Mouse (Mus musculus): ENCODE data around the gene Prox1. TPM values are rescaled to one million over a fixed set of nuclear protein-coding genes. Genes with fewer than 3 reads are reported as not detected.

Gene Prox1
- polyA plus RNA-seq, 2 experiments: 3.7 to 4.5 TPM

- Histone ChIP-seq H3K27ac (no peak overlapping the region), H3K36me3 (replicated peaks; ENCODE audit: control insufficient read depth, insufficient read depth, low read depth) (no peaks in the 10 kb centered on the region), H3K4me2 (ENCODE audit: low read depth) (no peak overlapping the region), H3K4me3 (ENCODE audit: insufficient read depth in 1 of 2, low read depth in 2 of 2, low read length in 2 of 2) (no peak overlapping the region), H3K27me3 (ENCODE audit: control insufficient read depth, insufficient read depth, low read length) (no peaks in the 10 kb centered on the region), H3K9me3 (ENCODE audit: control insufficient read depth, low read length) (no peaks in the 10 kb centered on the region), H3K4me1 (replicated peaks; ENCODE audit: control insufficient read depth in 2 of 2, insufficient read depth in 2 of 2, low read length in 1 of 2) (no peaks in the 10 kb centered on the region), H3K9ac (replicated peaks) (no peak overlapping the region)
- no peak for ATAC-seq (ENCODE audit: insufficient read depth)
- 79% methylated on average over 2 of the region's 2 CpGs for WGBS (ENCODE audit: insufficient replicate concordance)
- no peak for TF ChIP-seq CTCF (IDR thresholded peaks at IDR 0.05; ENCODE audit: low read depth)
- TF ChIP-seq EP300 (IDR thresholded peaks at IDR 0.05; ENCODE audit: low read depth): no peak
- DNase-seq (ENCODE audit: low read depth in 3 of 3, low spot score in 3 of 3): no peak
These were observed 35.2 kb upstream of the Prox1 start for GRCm38 (mm10) chr1:190205691-190206090.

DNA sequence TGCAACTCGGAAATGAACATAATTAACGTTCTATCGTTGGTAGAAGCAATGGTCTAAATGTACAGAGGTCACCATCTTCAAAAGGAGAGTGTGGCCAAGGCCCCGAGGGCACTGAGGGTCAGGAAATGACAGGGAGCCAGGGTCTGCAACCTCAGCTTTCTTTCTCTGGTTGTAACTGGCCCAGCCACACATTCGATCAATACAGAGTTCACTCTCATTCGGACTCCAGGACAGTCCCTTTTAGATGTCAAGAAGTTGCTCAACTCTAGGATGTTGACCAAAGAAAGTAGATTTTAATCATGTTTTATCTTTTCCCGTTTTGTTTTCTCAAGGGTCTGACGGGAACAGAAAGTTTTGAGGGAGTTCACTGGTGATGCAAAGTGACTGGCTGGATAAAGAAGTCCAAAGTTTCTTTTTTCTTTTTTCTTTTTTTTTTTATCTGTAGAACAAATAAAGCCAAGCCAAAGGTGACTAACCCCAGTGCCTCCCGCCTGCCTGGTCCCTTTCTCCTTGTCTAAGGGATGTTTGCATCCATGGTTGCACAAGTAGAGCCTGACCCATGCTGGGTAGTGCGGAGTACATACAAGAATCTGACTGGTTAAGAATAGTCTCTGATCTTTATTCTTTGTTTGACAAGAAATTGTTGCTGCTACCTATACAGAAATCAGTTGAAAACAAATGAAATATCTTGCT lies 34.0 kb upstream of the Prox1 start:
- Histone ChIP-seq H3K4me3 (ENCODE audit: insufficient read depth in 1 of 2, low read depth in 2 of 2, low read length in 2 of 2) (no peak overlapping the region), H3K9ac (replicated peaks) (no peak overlapping the region), H3K4me2 (ENCODE audit: low read depth) (no peak overlapping the region), H3K27me3 (ENCODE audit: control insufficient read depth, insufficient read depth, low read length) (no peaks in the 10 kb centered on the region), H3K9me3 (ENCODE audit: control insufficient read depth, low read length) (no peaks in the 10 kb centered on the region), H3K36me3 (replicated peaks; ENCODE audit: control insufficient read depth, insufficient read depth, low read depth) (no peaks in the 10 kb centered on the region), H3K4me1 (replicated peaks; ENCODE audit: control insufficient read depth in 2 of 2, insufficient read depth in 2 of 2, low read length in 1 of 2) (no peaks in the 10 kb centered on the region), H3K27ac (no peak overlapping the region)
- TF ChIP-seq CTCF (IDR thresholded peaks at IDR 0.05; ENCODE audit: low read depth): no peak
- TF ChIP-seq EP300 (IDR thresholded peaks at IDR 0.05; ENCODE audit: low read depth): peak; percentile 14; the same call in 1 of the 2 replicates
- peak; percentile 74 for ATAC-seq (ENCODE audit: insufficient read depth)
- DNase-seq (ENCODE audit: low read depth in 3 of 3, low spot score in 3 of 3): peak; percentile 14 to 20 (median 16)
- 49% methylated on average over 10 of the region's 10 CpGs for WGBS (ENCODE audit: insufficient replicate concordance)

DNA sequence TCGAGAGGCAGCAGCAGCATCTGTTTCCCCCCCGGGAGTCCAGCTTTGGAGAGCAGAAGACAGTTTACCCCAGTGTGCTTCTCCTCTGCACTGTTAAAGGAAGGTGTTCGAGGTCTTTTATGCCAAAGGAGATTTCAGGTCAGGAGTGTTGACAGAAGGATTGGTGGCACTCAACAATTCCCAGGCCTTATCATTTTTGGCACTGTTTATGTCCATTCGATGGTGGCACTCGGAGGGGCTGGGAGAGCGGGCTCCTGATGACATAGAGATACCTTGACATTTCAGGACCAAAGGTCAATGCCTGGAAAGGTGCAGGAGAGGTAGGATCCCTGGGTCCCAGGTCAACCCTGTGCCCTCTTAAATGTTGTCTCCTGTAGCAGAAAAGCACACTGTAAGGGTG lies 31.2 kb upstream of the Prox1 start:
- Histone ChIP-seq H3K27me3 (ENCODE audit: control insufficient read depth, insufficient read depth, low read length) (no peaks in the 10 kb centered on the region), H3K9ac (replicated peaks) (no peak overlapping the region), H3K4me3 (ENCODE audit: insufficient read depth in 1 of 2, low read depth in 2 of 2, low read length in 2 of 2) (no peak overlapping the region), H3K36me3 (replicated peaks; ENCODE audit: control insufficient read depth, insufficient read depth, low read depth) (no peaks in the 10 kb centered on the region), H3K27ac (no peak overlapping the region), H3K9me3 (ENCODE audit: control insufficient read depth, low read length) (no peaks in the 10 kb centered on the region), H3K4me2 (ENCODE audit: low read depth) (no peak overlapping the region), H3K4me1 (replicated peaks; ENCODE audit: control insufficient read depth in 2 of 2, insufficient read depth in 2 of 2, low read length in 1 of 2) (no peaks in the 10 kb centered on the region)
- TF ChIP-seq EP300 (IDR thresholded peaks at IDR 0.05; ENCODE audit: low read depth) (no peak), CTCF (IDR thresholded peaks at IDR 0.05; ENCODE audit: low read depth) (no peak)
- WGBS (ENCODE audit: insufficient replicate concordance): 53% methylated on average over 6 of the region's 6 CpGs
- ATAC-seq (ENCODE audit: insufficient read depth) (no peak), DNase-seq (ENCODE audit: low read depth in 3 of 3, low spot score in 3 of 3) (no peak)

DNA sequence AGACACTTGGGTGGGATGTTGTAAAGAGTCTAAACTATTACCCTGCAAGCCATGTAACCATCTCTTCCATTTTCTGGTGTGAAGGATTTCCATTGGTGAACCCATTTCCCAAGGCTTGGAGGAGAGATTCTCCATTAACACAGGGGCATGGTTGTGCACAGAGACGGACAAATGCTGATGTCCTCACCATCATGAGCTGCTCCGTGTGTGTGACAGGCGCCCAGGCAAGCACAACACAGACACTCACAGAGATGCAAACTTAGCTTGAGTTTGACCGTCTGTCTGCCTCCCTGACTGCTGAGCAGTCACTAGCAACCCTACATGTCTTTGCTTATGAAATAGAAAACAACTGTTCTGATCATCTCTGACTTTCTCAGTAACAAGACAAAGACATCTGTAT lies 30.5 kb upstream of the Prox1 start:
- 72% methylated on average over 4 of the region's 4 CpGs for WGBS (ENCODE audit: insufficient replicate concordance)
- Histone ChIP-seq H3K4me1 (replicated peaks; ENCODE audit: control insufficient read depth in 2 of 2, insufficient read depth in 2 of 2, low read length in 1 of 2) (no peaks in the 10 kb centered on the region), H3K27me3 (ENCODE audit: control insufficient read depth, insufficient read depth, low read length) (no peaks in the 10 kb centered on the region), H3K9ac (replicated peaks) (no peak overlapping the region), H3K9me3 (ENCODE audit: control insufficient read depth, low read length) (no peaks in the 10 kb centered on the region), H3K4me2 (ENCODE audit: low read depth) (no peak overlapping the region), H3K27ac (no peak overlapping the region), H3K36me3 (replicated peaks; ENCODE audit: control insufficient read depth, insufficient read depth, low read depth) (no peaks in the 10 kb centered on the region), H3K4me3 (ENCODE audit: insufficient read depth in 1 of 2, low read depth in 2 of 2, low read length in 2 of 2) (no peak overlapping the region)
- no peak for ATAC-seq (ENCODE audit: insufficient read depth)
- DNase-seq (ENCODE audit: low read depth in 3 of 3, low spot score in 3 of 3): no peak
- TF ChIP-seq EP300 (IDR thresholded peaks at IDR 0.05; ENCODE audit: low read depth) (no peak), CTCF (IDR thresholded peaks at IDR 0.05; ENCODE audit: low read depth) (no peak)

DNA sequence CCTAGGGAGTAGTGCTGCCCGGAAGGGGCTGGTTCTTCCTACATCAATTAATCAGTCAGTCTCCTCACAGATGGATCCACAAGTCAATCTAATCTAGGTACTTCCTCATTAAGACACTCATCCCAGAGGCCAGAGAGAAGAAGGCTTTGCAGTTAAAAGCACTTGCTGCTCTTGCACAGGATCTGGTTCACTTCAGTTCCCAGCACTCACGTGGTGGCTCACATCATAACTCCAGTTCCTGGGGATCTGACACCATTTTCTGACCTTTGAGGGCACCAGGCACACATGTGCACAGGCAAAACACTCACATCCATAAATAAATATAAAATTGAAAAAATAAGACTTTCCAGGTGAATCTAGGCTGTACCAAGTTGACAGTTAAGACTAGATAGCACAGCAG lies 27.7 kb upstream of the Prox1 start:
- ATAC-seq (ENCODE audit: insufficient read depth) (no peak), DNase-seq (ENCODE audit: low read depth in 3 of 3, low spot score in 3 of 3) (no peak)
- H3K27me3 ChIP-seq (ENCODE audit: control insufficient read depth, insufficient read depth, low read length): no peaks in the 10 kb centered on the region
- H3K27ac ChIP-seq: no peak overlapping the region
- no peak overlapping the region for H3K4me3 ChIP-seq (ENCODE audit: insufficient read depth in 1 of 2, low read depth in 2 of 2, low read length in 2 of 2)
- H3K9me3 ChIP-seq (ENCODE audit: control insufficient read depth, low read length): no peaks in the 10 kb centered on the region
- WGBS (ENCODE audit: insufficient replicate concordance): 53% methylated on average over 2 of the region's 2 CpGs
- H3K4me2 ChIP-seq (ENCODE audit: low read depth): no peak overlapping the region
- TF ChIP-seq EP300 (IDR thresholded peaks at IDR 0.05; ENCODE audit: low read depth) (no peak), CTCF (IDR thresholded peaks at IDR 0.05; ENCODE audit: low read depth) (no peak)
- H3K4me1 ChIP-seq (replicated peaks; ENCODE audit: control insufficient read depth in 2 of 2, insufficient read depth in 2 of 2, low read length in 1 of 2): no peaks in the 10 kb centered on the region
- no peaks in the 10 kb centered on the region for H3K36me3 ChIP-seq (replicated peaks; ENCODE audit: control insufficient read depth, insufficient read depth, low read depth)
- H3K9ac ChIP-seq (replicated peaks): no peak overlapping the region

Data from liver, embryonic 14.5 days (tissue).